Mouse (Mus musculus) embryo, embryonic 10 days (tissue): ENCODE results near the gene Mxra8.

Experiments used
- DNase-seq: peaks from one replicate; pipeline ENCODE4 v3.0.0-alpha.2; 2015; ENCODE audit warnings: low spot score

The Mxra8 gene

GRCm38 (mm10) chr4:155863001-155863400 is 23.5 kb downstream of the Mxra8 start, which contains the start of gene Tas1r3:
Gene Tas1r3, minus strand, starts transcription at chr4:155863362.
- DNase-seq = no peak

GRCm38 (mm10) chr4:155868614-155869298 is 29.3 kb downstream of the Mxra8 start:
- no peak for DNase-seq

GRCm38 (mm10) chr4:155869317-155870033 is 30.0 kb downstream of the Mxra8 start, which contains the start of the genes Cptp and Ints11:
Gene Cptp, minus strand, starts transcription at chr4:155869440.
Gene Ints11, plus strand, starts transcription at chr4:155869546.
- DNase-seq = peak; percentile 96

- no peak for DNase-seq
Measured at GRCm38 (mm10) chr4:155871404-155871803, 31.9 kb downstream of the Mxra8 start.

GRCm38 (mm10) chr4:155883587-155883986 is 44.1 kb downstream of the Mxra8 start:
- no peak for DNase-seq

- no peak for DNase-seq
Measured at GRCm38 (mm10) chr4:155886330-155886729, 46.9 kb downstream of the Mxra8 start.

- no peak for DNase-seq
Measured at GRCm38 (mm10) chr4:155887674-155888073, 48.2 kb downstream of the Mxra8 start.

GRCm38 (mm10) chr4:155888181-155888580 is 48.7 kb downstream of the Mxra8 start:
- DNase-seq = no peak

- no peak for DNase-seq
Measured at GRCm38 (mm10) chr4:155889316-155889715, 49.8 kb downstream of the Mxra8 start.

- DNase-seq = no peak
Measured at GRCm38 (mm10) chr4:155891011-155891471, 51.6 kb downstream of the Mxra8 start.

- peak; percentile 97 for DNase-seq
Measured at GRCm38 (mm10) chr4:155891551-155892001, 52.1 kb downstream of the Mxra8 start, which contains the start of the genes Pusl1 and Acap3. Gene Pusl1, minus strand, starts transcription at chr4:155891781. Gene Acap3, plus strand, starts transcription at chr4:155891822.

- peak; percentile 89 for DNase-seq
Measured at GRCm38 (mm10) chr4:155892017-155892416, 52.5 kb downstream of the Mxra8 start.

- peak; percentile 45 for DNase-seq
Measured at GRCm38 (mm10) chr4:155892438-155893211, 53.1 kb downstream of the Mxra8 start.

- DNase-seq = no peak
Measured at GRCm38 (mm10) chr4:155893212-155893690, 53.8 kb downstream of the Mxra8 start.
